Mouse (Mus musculus) MEL (cell line): ENCODE data around the gene Fbxw7. TPM values are rescaled to one million over a fixed set of nuclear protein-coding genes. Genes with fewer than 3 reads are reported as not detected.

Experiments used
- DNase-seq: peaks from one replicate; pipeline ENCODE4 v3.0.0; 2011; ENCODE audit warnings: low read depth, low spot score
- H3K27ac ChIP-seq: 2 replicates; pipeline ENCODE4 v1.5.1; 2012; ENCODE audit warnings: low read depth, mild to moderate bottlenecking, control low read depth, low read length, moderate library complexity; ENCODE audit not compliant: control insufficient read depth
- H3K27me3 ChIP-seq, 2 experiments: fragments of 150-350 bp in 1 of 2; sonication (generic) in 1 of 2; 2 replicates each; pipeline ENCODE4 v1.6.1; 2012; ENCODE audit warnings: low read length in 2 of 2, mild to moderate bottlenecking in 2 of 2, improper control_type of control experiment in 1 of 2, moderate library complexity in 1 of 2; ENCODE audit not compliant: insufficient read depth in 2 of 2, control insufficient read depth in 1 of 2
- H3K36me3 ChIP-seq, 2 experiments: 2 replicates each; pipeline ENCODE4 v1.6.1; 2012 to 2014; ENCODE audit warnings: low read length in 2 of 2, improper control_type of control experiment in 1 of 2, inconsistent platforms in 1 of 2, mild to moderate bottlenecking in 1 of 2; ENCODE audit not compliant: insufficient read depth in 2 of 2, control insufficient read depth in 1 of 2
- H3K4me1 ChIP-seq, 2 experiments: fragments of 150-350 bp in 1 of 2; sonication (generic) in 1 of 2; 2 replicates each; pipeline ENCODE4 v1.6.1; 2012; ENCODE audit warnings: low read length in 2 of 2, improper control_type of control experiment in 1 of 2, mild to moderate bottlenecking in 1 of 2; ENCODE audit not compliant: insufficient read depth in 2 of 2, control insufficient read depth in 1 of 2
- H3K4me3 ChIP-seq, 2 experiments: fragments of 150-350 bp in 1 of 2; sonication (generic) in 1 of 2; 2 replicates each; pipeline ENCODE4 v1.5.1; 2012; ENCODE audit warnings: low read depth in 2 of 2, low read length in 2 of 2, mild to moderate bottlenecking in 2 of 2, moderate library complexity in 2 of 2, control low read depth in 1 of 2, improper control_type of control experiment in 1 of 2; ENCODE audit not compliant: control insufficient read depth in 1 of 2, insufficient read depth in 1 of 2
- H3K79me2 ChIP-seq: 2 replicates; pipeline ENCODE4 v1.6.1; 2012; ENCODE audit warnings: mild to moderate bottlenecking, low read length, moderate library complexity; ENCODE audit not compliant: control insufficient read depth, poor library complexity, insufficient read depth
- H3K9ac ChIP-seq: 2 replicates; pipeline ENCODE4 v1.6.1; 2012; ENCODE audit warnings: low read depth, mild to moderate bottlenecking, control low read depth, low read length, moderate library complexity; ENCODE audit not compliant: control insufficient read depth, poor library complexity, severe bottlenecking
- H3K9me3 ChIP-seq: fragments of 150-350 bp; sonication (generic); replicated peaks from 2 replicates; pipeline ENCODE4 v1.6.1; 2012; ENCODE audit warnings: mild to moderate bottlenecking, low read length, improper control_type of control experiment, moderate library complexity; ENCODE audit not compliant: insufficient read depth
- CHD1 ChIP-seq: IDR thresholded peaks from 2 replicates; pipeline ENCODE4 v1.6.1; 2012; ENCODE audit warnings: low read depth, mild to moderate bottlenecking, inconsistent platforms, low read length, improper control_type of control experiment
- CHD2 ChIP-seq: IDR thresholded peaks from 2 replicates; pipeline ENCODE4 v1.6.1; 2011; ENCODE audit warnings: low read length, improper control_type of control experiment
- CTCF ChIP-seq, 3 experiments: IDR thresholded peaks in 2 of 3; conservative IDR thresholded peaks in 1 of 3; 2 replicates each; pipeline ENCODE4 v1.5.1; 2011 to 2012; ENCODE audit warnings: low read length in 3 of 3, low read depth in 2 of 3, mild to moderate bottlenecking in 2 of 3, improper control_type of control experiment in 1 of 3, inconsistent platforms in 1 of 3, mixed read lengths in 1 of 3, moderate library complexity in 1 of 3; ENCODE audit not compliant: control insufficient read depth in 1 of 3, insufficient read depth in 1 of 3, poor library complexity in 1 of 3, severe bottlenecking in 1 of 3
- E2F4 ChIP-seq: IDR thresholded peaks from 2 replicates; pipeline ENCODE4 v1.6.1; 2011; ENCODE audit warnings: low read depth, low read length, improper control_type of control experiment, borderline replicate concordance
- EP300 ChIP-seq, 2 experiments: IDR thresholded peaks; 2 replicates each; pipeline ENCODE4 v1.6.1; 2011; ENCODE audit warnings: improper control_type of control experiment in 2 of 2, low read length in 2 of 2, low read depth in 1 of 2, mild to moderate bottlenecking in 1 of 2
- ETS1 ChIP-seq: IDR thresholded peaks from 2 replicates; pipeline ENCODE4 v1.6.1; 2012; ENCODE audit warnings: low read depth, mild to moderate bottlenecking, inconsistent platforms, low read length, improper control_type of control experiment, moderate library complexity
- GABPA ChIP-seq: IDR thresholded peaks from 2 replicates; pipeline ENCODE4 v1.6.1; 2012; ENCODE audit warnings: low read depth, mild to moderate bottlenecking, inconsistent platforms, low read length, improper control_type of control experiment, moderate library complexity
- GATA1 ChIP-seq: IDR thresholded peaks from 2 replicates; pipeline ENCODE4 v1.6.1; 2011; ENCODE audit warnings: low read depth, low read length, improper control_type of control experiment
- JUND ChIP-seq: IDR thresholded peaks from 2 replicates; pipeline ENCODE4 v1.6.1; 2011; ENCODE audit warnings: low read depth, mild to moderate bottlenecking, improper control_type of control experiment, low read length
- MAFK ChIP-seq: IDR thresholded peaks from 2 replicates; pipeline ENCODE4 v1.6.1; 2011; ENCODE audit warnings: low read depth, mild to moderate bottlenecking, low read length, improper control_type of control experiment, borderline replicate concordance
- MAX ChIP-seq: IDR thresholded peaks from 2 replicates; pipeline ENCODE4 v1.6.1; 2011; ENCODE audit warnings: low read length, improper control_type of control experiment
- MAZ ChIP-seq: IDR thresholded peaks from 2 replicates; pipeline ENCODE4 v1.6.1; 2012; ENCODE audit warnings: low read depth, mild to moderate bottlenecking, inconsistent platforms, low read length, improper control_type of control experiment
- MEF2A ChIP-seq: IDR thresholded peaks from 2 replicates; pipeline ENCODE4 v1.6.1; 2014; ENCODE audit warnings: low read depth, mild to moderate bottlenecking, inconsistent platforms, low read length, improper control_type of control experiment; ENCODE audit not compliant: poor library complexity, insufficient replicate concordance, severe bottlenecking; ENCODE audit errors: extremely low read depth
- MXI1 ChIP-seq: IDR thresholded peaks from 2 replicates; pipeline ENCODE4 v1.6.1; 2011; ENCODE audit warnings: mild to moderate bottlenecking, low read depth, low read length, improper control_type of control experiment
- MYB ChIP-seq: IDR thresholded peaks from 2 replicates; pipeline ENCODE4 v1.6.1; 2011; ENCODE audit warnings: mild to moderate bottlenecking, low read depth, low read length, improper control_type of control experiment
- NELFE ChIP-seq: IDR thresholded peaks from 2 replicates; pipeline ENCODE4 v1.6.1; 2011; ENCODE audit warnings: low read depth, low read length, improper control_type of control experiment
- POLR2AphosphoS2 ChIP-seq: IDR thresholded peaks from 2 replicates; pipeline ENCODE4 v1.6.1; 2011; ENCODE audit warnings: low read length, improper control_type of control experiment
- POLR2AphosphoS5 ChIP-seq: IDR thresholded peaks from 2 replicates; pipeline ENCODE4 v1.6.1; 2012; ENCODE audit warnings: low read depth, borderline replicate concordance, mild to moderate bottlenecking, inconsistent platforms, low read length, moderate library complexity, mixed read lengths
- RAD21 ChIP-seq: IDR thresholded peaks from 2 replicates; pipeline ENCODE4 v1.6.1; 2011; ENCODE audit warnings: mild to moderate bottlenecking, low read depth, low read length, improper control_type of control experiment
- RCOR1 ChIP-seq: IDR thresholded peaks from 2 replicates; pipeline ENCODE4 v1.6.1; 2012; ENCODE audit warnings: low read depth, mild to moderate bottlenecking, inconsistent platforms, low read length, improper control_type of control experiment
- SMC3 ChIP-seq: IDR thresholded peaks from 2 replicates; pipeline ENCODE4 v1.6.1; 2011; ENCODE audit warnings: low read depth, low read length, improper control_type of control experiment
- TAL1 ChIP-seq: IDR thresholded peaks from 2 replicates; pipeline ENCODE4 v1.6.1; 2012; ENCODE audit warnings: mild to moderate bottlenecking, inconsistent platforms, low read length, moderate library complexity, mixed read lengths
- TBP ChIP-seq: IDR thresholded peaks from 2 replicates; pipeline ENCODE4 v1.8.0; 2011; ENCODE audit warnings: low read depth, low read length, improper control_type of control experiment
- TCF12 ChIP-seq: IDR thresholded peaks from 2 replicates; pipeline ENCODE4 v1.6.1; 2014; ENCODE audit warnings: low read depth, mild to moderate bottlenecking, inconsistent platforms, low read length, improper control_type of control experiment, moderate library complexity
- USF1 ChIP-seq: IDR thresholded peaks from 2 replicates; pipeline ENCODE4 v1.6.1; 2014; ENCODE audit warnings: low read depth, mild to moderate bottlenecking, inconsistent platforms, low read length, improper control_type of control experiment, moderate library complexity
- USF2 ChIP-seq, 2 experiments: IDR thresholded peaks; 2 replicates each; pipeline ENCODE4 v1.6.1; 2011 to 2012; ENCODE audit warnings: improper control_type of control experiment in 2 of 2, low read length in 2 of 2, borderline replicate concordance in 1 of 2, inconsistent platforms in 1 of 2, low read depth in 1 of 2, mild to moderate bottlenecking in 1 of 2; ENCODE audit not compliant: insufficient read depth in 1 of 2
- ZKSCAN1 ChIP-seq: IDR thresholded peaks from 2 replicates; pipeline ENCODE4 v1.6.1; 2012; ENCODE audit warnings: low read depth, mild to moderate bottlenecking, inconsistent platforms, low read length, improper control_type of control experiment, moderate library complexity
- ZMIZ1 ChIP-seq: IDR thresholded peaks from 2 replicates; pipeline ENCODE4 v1.6.1; 2012; ENCODE audit warnings: low read depth, mild to moderate bottlenecking, inconsistent platforms, low read length, improper control_type of control experiment, moderate library complexity
- ZNF384 ChIP-seq: IDR thresholded peaks from 2 replicates; pipeline ENCODE4 v1.6.1; 2012; ENCODE audit warnings: low read depth, mild to moderate bottlenecking, inconsistent platforms, low read length, improper control_type of control experiment
- polyA plus RNA-seq, 2 experiments: library from polyadenylated mRNA; stranded (reverse) in 1 of 2; unstranded in 1 of 2; fragments of >175 nt in 1 of 2; fragments of >200 nt in 1 of 2; gene quantifications; 2 replicates each; pipeline versions ENCODE4 v1.2.1 to v1.2.4; 2012; ENCODE audit warnings: low replicate concordance in 2 of 2, low read depth in 1 of 2; ENCODE audit not compliant: insufficient read length in 2 of 2, insufficient read depth in 1 of 2, missing spikeins in 1 of 2
- total RNA-seq: library from RNA; depleted of rRNA; stranded (reverse); fragments of 300-350 nt; gene quantifications from 2 replicates; pipeline ENCODE4 v1.2.3, GENCODE M21; 2012

Gene Fbxw7
- total and polyA plus RNA-seq, 3 experiments, result 11.8 to 14.5 TPM; not detected in 1

DNA sequence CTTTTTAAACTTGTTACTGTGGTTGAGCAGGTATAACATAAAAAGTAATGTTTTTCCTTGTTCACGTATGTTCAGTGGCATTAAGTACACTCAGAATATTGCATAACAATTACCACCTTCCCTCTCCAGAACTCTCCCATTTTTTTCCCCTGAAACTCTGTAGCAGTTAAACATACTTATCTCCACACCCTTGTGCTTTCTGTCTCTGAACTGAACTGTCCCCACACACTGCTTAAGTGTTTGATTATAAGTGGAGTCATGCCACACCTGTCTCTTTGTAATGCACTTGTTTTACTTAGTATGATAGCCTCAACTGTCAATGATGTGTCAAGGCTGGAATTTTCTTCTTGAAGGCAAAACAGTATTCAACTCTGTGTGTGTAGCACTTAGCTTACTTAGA is 108.6 kb downstream of the Fbxw7 start:
- DNase-seq, result no peak

DNA sequence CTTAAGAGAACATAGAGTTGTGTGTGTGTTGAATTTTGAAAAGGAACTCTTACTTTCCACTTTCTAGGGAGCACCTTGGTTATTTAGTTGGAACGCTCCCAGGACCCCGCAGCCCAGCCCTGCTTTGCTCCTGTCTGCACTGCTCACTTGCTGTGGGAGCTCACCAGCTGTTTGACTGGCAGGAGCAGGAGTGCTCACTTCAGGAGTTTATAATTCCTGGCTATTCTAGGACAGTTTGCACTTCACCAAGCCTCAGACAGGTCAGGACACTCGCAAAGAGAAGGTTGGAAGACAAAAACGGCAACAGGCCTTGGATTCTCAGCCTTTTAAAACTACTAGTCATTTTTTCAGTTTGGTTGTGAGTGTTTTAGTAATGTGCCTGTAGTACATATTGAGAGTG is 110.2 kb downstream of the Fbxw7 start:
- H3K79me2 ChIP-seq, result peaks cover 1% of the 10 kb centered on the region; the same call in 1 of the 2 replicates
- H3K4me3 ChIP-seq, result no peak overlapping the region
- TF ChIP-seq TCF12 (no peak), MEF2A (no peak), USF1 (no peak), EP300 (IDR thresholded peaks at IDR 0.05; ENCODE audit: low read depth in 1 of 2, low read length in 2 of 2) (no peak), MXI1 (no peak), MAZ (no peak), NELFE (no peak), POLR2AphosphoS5 (no peak), ZMIZ1 (no peak), ZNF384 (no peak), RAD21 (no peak), ETS1 (no peak), CHD2 (no peak), E2F4 (no peak), MAX (no peak), GATA1 (no peak), CHD1 (no peak), RCOR1 (no peak), CTCF (IDR thresholded peaks at IDR 0.05 in 2 of 3, conservative IDR thresholded peaks at IDR 0.05 in 1 of 3; ENCODE audit: control insufficient read depth in 1 of 3, insufficient read depth in 1 of 3, low read depth in 2 of 3, low read length in 3 of 3, poor library complexity in 1 of 3, severe bottlenecking in 1 of 3) (no peak), SMC3 (no peak)
- DNase-seq, result no peak
- peaks cover 0 to 2% of the 10 kb centered on the region in 2 experiments; a peak in 3 of 4 replicates for H3K36me3 ChIP-seq
- H3K9ac ChIP-seq, result no peak overlapping the region
- H3K4me1 ChIP-seq, result no peaks in the 10 kb centered on the region
- no peaks in the 10 kb centered on the region for H3K9me3 ChIP-seq
- no peak overlapping the region for H3K27ac ChIP-seq
- H3K27me3 ChIP-seq, result no peaks in the 10 kb centered on the region

More for the DNA sequence above, 108.6 kb downstream of the Fbxw7 start:
- Histone ChIP-seq H3K9ac (no peak overlapping the region), H3K36me3 (peaks cover 0 to 4% of the 10 kb centered on the region in 2 experiments; a peak in 2 of 4 replicates), H3K4me1 (no peaks in the 10 kb centered on the region; a peak in 1 of 4 replicates), H3K27ac (no peak overlapping the region), H3K9me3 (no peaks in the 10 kb centered on the region), H3K4me3 (no peak overlapping the region), H3K27me3 (no peaks in the 10 kb centered on the region), H3K79me2 (peaks cover 1% of the 10 kb centered on the region; the same call in 1 of the 2 replicates)
- TF ChIP-seq JUND (no peak), E2F4 (no peak), TAL1 (no peak), GABPA (no peak), TBP (no peak), USF1 (no peak), RAD21 (no peak), MAFK (no peak), MXI1 (no peak), POLR2AphosphoS2 (no peak), CTCF (IDR thresholded peaks at IDR 0.05 in 2 of 3, conservative IDR thresholded peaks at IDR 0.05 in 1 of 3; ENCODE audit: control insufficient read depth in 1 of 3, insufficient read depth in 1 of 3, low read depth in 2 of 3, low read length in 3 of 3, poor library complexity in 1 of 3, severe bottlenecking in 1 of 3) (no peak), ZMIZ1 (no peak), USF2 (IDR thresholded peaks at IDR 0.05; ENCODE audit: borderline replicate concordance in 1 of 2, insufficient read depth in 1 of 2, low read depth in 1 of 2, low read length in 2 of 2) (no peak), MYB (no peak), RCOR1 (no peak), CHD1 (no peak), ZKSCAN1 (no peak), MEF2A (no peak), ETS1 (no peak)
